Mouse (Mus musculus): ENCODE results near the gene Tas2r107. TPM values are rescaled to one million over a fixed set of nuclear protein-coding genes. Genes with fewer than 3 reads are reported as not detected.
"Not testable (repeated sequence)": the region's sequence is repeated elsewhere in the genome, so short reads cannot be mapped to it uniquely, and the experiment has no call there.

Gene Tas2r107
- not detected in 2 replicates for polyA plus RNA-seq (2016; fragmentation: Nextera tagmentation; extraction: Ambion mirVana)

DNA sequence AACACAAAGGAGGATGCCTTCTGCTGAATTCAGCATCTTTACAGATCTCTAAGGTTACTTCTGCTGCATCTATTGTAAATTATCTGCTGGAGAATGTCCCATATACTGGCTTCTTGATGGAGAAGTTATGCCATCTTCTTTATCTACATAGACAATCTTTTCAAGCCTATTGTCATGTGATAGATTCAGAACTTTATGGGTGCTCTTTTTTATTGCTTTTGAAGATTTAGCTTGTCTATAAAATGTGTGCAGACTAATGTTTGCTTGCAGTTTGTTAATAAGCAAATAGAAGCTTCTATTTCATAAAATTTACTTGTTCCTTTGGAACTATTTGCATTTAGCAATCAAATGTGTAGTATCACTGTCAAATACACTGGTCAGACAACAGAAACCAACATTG, at the start of gene Tas2r107:
Gene Tas2r107 (minus strand): TSS at position 101 of the 400 bp plus-strand sequence.
- Histone ChIP-seq H3K27me3 (ENCODE audit: insufficient read depth, poor library complexity, severe bottlenecking) (no peaks in the 10 kb centered on the region), H3K4me3 (no peak within 1 kb of the TSS), H3K9me3 (peaks cover 5% of the 10 kb centered on the region; the same call in 1 of the 2 replicates), H3K4me1 (no peaks in the 10 kb centered on the region), H3K27ac (no peak within 1 kb of the TSS), H3K36me3 (no peaks in the 10 kb centered on the region)
- DNase-seq (ENCODE audit: low spot score): no peak

- Histone ChIP-seq H3K27me3 (ENCODE audit: insufficient read depth, poor library complexity, severe bottlenecking) (no peaks in the 10 kb centered on the region), H3K4me1 (no peaks in the 10 kb centered on the region), H3K36me3 (no peaks in the 10 kb centered on the region), H3K4me3 (no peak within 1 kb of the TSS), H3K9me3 (peaks cover 4% of the 10 kb centered on the region; the same call in 1 of the 2 replicates), H3K27ac (no peak within 1 kb of the TSS)
- DNase-seq (ENCODE audit: low spot score): no peak
Measured at GRCm38 (mm10) chr6:131689963-131690362, 30.0 kb upstream of the Tas2r107 start, which contains the start of gene Tas2r114. Gene Tas2r114 (minus strand): TSS chr6:131690063.

DNA sequence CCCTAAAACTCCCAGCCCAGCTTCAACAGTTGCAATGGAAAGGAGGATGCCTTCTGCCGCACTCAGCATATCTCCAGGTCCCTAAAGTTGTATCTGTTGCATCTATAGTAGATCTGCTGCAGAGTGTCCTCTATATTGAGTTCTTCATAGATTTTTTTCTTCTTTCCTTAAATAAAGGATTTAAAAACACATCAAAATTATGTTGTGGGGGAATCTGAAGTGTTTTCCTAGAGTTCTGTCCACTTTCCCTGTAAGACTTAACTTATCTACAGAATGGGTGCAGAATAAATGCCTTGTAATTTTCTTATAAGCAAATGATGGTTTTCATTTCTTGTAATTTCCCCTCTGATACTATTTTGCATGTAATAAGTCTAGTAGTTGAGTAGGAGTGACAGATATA, 27.4 kb upstream of the Tas2r107 start, which contains the start of gene Tas2r105:
Gene Tas2r105 (minus strand): TSS at position 101 of the 400 bp plus-strand sequence.
- H3K4me3 ChIP-seq: no peak within 1 kb of the TSS
- H3K4me1 ChIP-seq: no peaks in the 10 kb centered on the region
- WGBS: 72% methylated on average over 1 of the region's 1 CpGs
- DNase-seq (ENCODE audit: low spot score): no peak
- peaks cover 4% of the 10 kb centered on the region; the same call in 1 of the 2 replicates for H3K9me3 ChIP-seq
- no peak within 1 kb of the TSS for H3K27ac ChIP-seq
- no peaks in the 10 kb centered on the region for H3K36me3 ChIP-seq
- H3K27me3 ChIP-seq (ENCODE audit: insufficient read depth, poor library complexity, severe bottlenecking): no peaks in the 10 kb centered on the region

DNA sequence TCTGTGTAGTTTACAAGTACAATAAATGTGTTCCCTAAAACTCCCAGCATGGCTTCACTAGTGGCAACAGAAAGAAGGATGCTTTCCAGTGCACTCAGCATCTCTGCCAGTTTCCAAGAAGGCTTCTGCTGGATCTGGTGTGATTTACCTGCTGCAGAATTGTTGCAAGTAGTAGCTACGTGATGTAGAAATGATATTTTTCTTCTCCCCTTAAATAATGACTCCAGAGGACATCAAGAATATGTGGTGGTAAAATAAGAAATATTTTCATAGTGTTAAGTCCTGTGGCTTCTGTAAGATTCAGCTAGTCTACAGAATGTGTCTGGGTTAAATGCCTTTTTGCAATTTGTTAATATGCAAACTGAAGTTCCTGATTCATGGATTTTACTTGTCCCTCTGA, 25.7 kb upstream of the Tas2r107 start, which contains the start of gene Tas2r104:
Gene Tas2r104 (minus strand): TSS at position 101 of the 400 bp plus-strand sequence.
- 73% methylated on average over 1 of the region's 1 CpGs for WGBS
- H3K9me3 ChIP-seq: no peaks in the 10 kb centered on the region
- H3K36me3 ChIP-seq: no peaks in the 10 kb centered on the region

DNA sequence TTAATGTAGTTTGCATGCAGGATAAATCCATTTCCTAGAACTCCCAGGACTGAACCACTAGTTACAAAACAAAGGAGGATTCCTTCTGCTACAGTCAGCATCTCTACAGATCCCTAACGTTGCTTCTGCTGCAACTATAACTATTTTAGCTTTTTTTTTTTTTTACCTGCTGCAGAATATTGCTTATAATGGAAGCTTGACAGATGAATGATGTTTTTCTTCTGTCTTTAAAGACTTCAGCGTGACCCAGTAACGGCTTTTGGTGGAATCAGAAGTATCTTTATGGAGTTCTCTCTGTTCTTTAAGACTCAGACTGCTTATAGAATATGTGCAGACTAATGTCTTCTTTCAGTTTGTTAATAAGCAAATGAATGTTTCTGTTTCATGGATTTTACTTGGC, 18.8 kb upstream of the Tas2r107 start, which contains the start of gene Tas2r106:
Gene Tas2r106 (minus strand): TSS at position 101 of the 400 bp plus-strand sequence.
- DNase-seq (ENCODE audit: low spot score): no peak
- Histone ChIP-seq H3K4me3 (no peak within 1 kb of the TSS), H3K36me3 (no peaks in the 10 kb centered on the region), H3K27ac (no peak within 1 kb of the TSS), H3K27me3 (ENCODE audit: insufficient read depth, poor library complexity, severe bottlenecking) (no peaks in the 10 kb centered on the region), H3K9me3 (no peaks in the 10 kb centered on the region), H3K4me1 (no peaks in the 10 kb centered on the region)
- 69% methylated on average over 3 of the region's 3 CpGs for WGBS

More for the DNA sequence above, 25.7 kb upstream of the Tas2r107 start, which contains the start of gene Tas2r104:
- no peak within 1 kb of the TSS for H3K27ac ChIP-seq
- no peak within 1 kb of the TSS for H3K4me3 ChIP-seq
- no peak for DNase-seq (ENCODE audit: low spot score)
- no peaks in the 10 kb centered on the region for H3K27me3 ChIP-seq (ENCODE audit: insufficient read depth, poor library complexity, severe bottlenecking)
- H3K4me1 ChIP-seq: no peaks in the 10 kb centered on the region

DNA sequence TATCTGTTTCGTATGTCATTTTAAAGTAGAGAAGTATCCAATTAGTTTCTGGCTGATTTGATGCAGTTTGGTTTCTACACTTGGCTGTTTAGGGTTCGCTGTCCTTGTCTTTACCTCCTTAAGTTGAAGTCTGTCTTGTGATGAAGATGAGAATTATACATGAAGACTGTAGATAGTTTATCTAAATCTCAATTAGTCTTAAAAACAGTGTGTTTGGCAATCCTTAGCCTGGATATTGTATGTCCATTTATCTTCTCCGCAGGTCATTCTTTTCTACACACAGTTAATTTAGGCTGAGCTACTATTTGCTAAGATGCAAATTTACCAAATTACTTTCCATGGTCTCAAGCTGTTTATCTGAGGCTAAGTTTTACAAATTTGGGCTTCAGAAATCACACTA, 29.1 kb downstream of the Tas2r107 start, which contains the start of gene Tas2r130:
Gene Tas2r130 (minus strand): TSS at position 101 of the 400 bp plus-strand sequence.
- H3K4me1 ChIP-seq: no peaks in the 10 kb centered on the region
- no peak within 1 kb of the TSS for H3K4me3 ChIP-seq
- no peaks in the 10 kb centered on the region for H3K36me3 ChIP-seq
- DNase-seq (ENCODE audit: low spot score): no peak
- H3K27me3 ChIP-seq (ENCODE audit: insufficient read depth, poor library complexity, severe bottlenecking): no peaks in the 10 kb centered on the region
- WGBS: 76% methylated on average over 3 of the region's 3 CpGs
- no peak within 1 kb of the TSS for H3K27ac ChIP-seq
- no peaks in the 10 kb centered on the region for H3K9me3 ChIP-seq

DNA sequence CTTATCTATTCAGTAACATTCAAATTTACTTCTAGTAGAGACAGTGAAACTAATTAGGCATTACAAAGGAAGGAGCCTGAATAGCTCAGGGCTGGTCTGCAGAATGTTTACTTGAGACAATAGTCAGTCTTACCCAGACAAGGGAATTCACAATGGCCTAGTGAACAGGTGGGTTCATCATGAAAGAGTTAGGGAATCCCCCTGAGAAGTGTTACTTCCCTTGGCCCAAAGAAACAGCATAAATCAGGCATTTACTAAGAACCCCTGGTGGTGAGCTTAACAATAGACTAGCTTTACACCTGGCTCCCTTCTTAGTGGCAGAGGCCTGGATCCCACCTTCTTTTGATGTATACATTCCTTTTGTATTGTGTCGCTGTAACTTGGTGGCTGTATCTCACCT, 50.0 kb downstream of the Tas2r107 start:
- H3K4me3 ChIP-seq; H3K36me3 ChIP-seq; H3K27me3 ChIP-seq (ENCODE audit: insufficient read depth, poor library complexity, severe bottlenecking); H3K4me1 ChIP-seq; DNase-seq (ENCODE audit: low spot score); H3K27ac ChIP-seq; H3K9me3 ChIP-seq: not testable (repeated sequence)
- 86% methylated on average over 1 of the region's 1 CpGs for whole genome bisulfite sequencing

Other genes with a start within 250 kb of the Tas2r107 start
- not detected in 2 replicates for gene 5430401F13Rik, start 173.7 kb downstream of the Tas2r107 start, polyA plus RNA-seq (2016; fragmentation: Nextera tagmentation; extraction: Ambion mirVana)
- gene Gm6619, start 173.7 kb downstream of the Tas2r107 start, polyA plus RNA-seq (2016; fragmentation: Nextera tagmentation; extraction: Ambion mirVana): not detected in 2 replicates
- gene Tas2r130, start 29.2 kb downstream of the Tas2r107 start, polyA plus RNA-seq (2016; fragmentation: Nextera tagmentation; extraction: Ambion mirVana): not detected in 2 replicates
- not detected in 2 replicates for gene Tas2r106, start 18.7 kb upstream of the Tas2r107 start, polyA plus RNA-seq (2016; fragmentation: Nextera tagmentation; extraction: Ambion mirVana)
- not detected in 2 replicates for gene Tas2r104, start 25.6 kb upstream of the Tas2r107 start, polyA plus RNA-seq (2016; fragmentation: Nextera tagmentation; extraction: Ambion mirVana)
- gene Tas2r105, start 27.3 kb upstream of the Tas2r107 start, polyA plus RNA-seq (2016; fragmentation: Nextera tagmentation; extraction: Ambion mirVana): not detected in 2 replicates
- not detected in 2 replicates for gene Tas2r114, start 29.9 kb upstream of the Tas2r107 start, polyA plus RNA-seq (2016; fragmentation: Nextera tagmentation; extraction: Ambion mirVana)